Mouse (Mus musculus) megakaryocyte, adult 5-6 weeks (primary cell): ENCODE results near the gene Spast. TPM values are rescaled to one million over a fixed set of nuclear protein-coding genes. Genes with fewer than 3 reads are reported as not detected.
"Not testable (repeated sequence)": the region's sequence is repeated elsewhere in the genome, so short reads cannot be mapped to it uniquely, and the experiment has no call there.

Experiments
- ATAC-seq: 2 replicates; pipeline ENCODE4 v1.8.0; 2016; ENCODE audit warnings: mild to moderate bottlenecking, inconsistent platforms; ENCODE audit not compliant: poor library complexity, severe bottlenecking
- total RNA-seq, 2 experiments: library from RNA; stranded (forward) in 1 of 2; stranded (reverse) in 1 of 2; fragments of 153-499, 151-499 nt in 1 of 2; fragments of 221-1000, 200-1000 nt in 1 of 2; gene quantifications; 2 replicates each; pipeline versions ENCODE4 v1.2.3 to v1.2.4; 2015 to 2017

Gene Spast
- 24.2 and 26.0 TPM in 2 replicates for total RNA-seq (2015)
- total RNA-seq (2017): 38.2 and 39.7 TPM in 2 replicates

DNA sequence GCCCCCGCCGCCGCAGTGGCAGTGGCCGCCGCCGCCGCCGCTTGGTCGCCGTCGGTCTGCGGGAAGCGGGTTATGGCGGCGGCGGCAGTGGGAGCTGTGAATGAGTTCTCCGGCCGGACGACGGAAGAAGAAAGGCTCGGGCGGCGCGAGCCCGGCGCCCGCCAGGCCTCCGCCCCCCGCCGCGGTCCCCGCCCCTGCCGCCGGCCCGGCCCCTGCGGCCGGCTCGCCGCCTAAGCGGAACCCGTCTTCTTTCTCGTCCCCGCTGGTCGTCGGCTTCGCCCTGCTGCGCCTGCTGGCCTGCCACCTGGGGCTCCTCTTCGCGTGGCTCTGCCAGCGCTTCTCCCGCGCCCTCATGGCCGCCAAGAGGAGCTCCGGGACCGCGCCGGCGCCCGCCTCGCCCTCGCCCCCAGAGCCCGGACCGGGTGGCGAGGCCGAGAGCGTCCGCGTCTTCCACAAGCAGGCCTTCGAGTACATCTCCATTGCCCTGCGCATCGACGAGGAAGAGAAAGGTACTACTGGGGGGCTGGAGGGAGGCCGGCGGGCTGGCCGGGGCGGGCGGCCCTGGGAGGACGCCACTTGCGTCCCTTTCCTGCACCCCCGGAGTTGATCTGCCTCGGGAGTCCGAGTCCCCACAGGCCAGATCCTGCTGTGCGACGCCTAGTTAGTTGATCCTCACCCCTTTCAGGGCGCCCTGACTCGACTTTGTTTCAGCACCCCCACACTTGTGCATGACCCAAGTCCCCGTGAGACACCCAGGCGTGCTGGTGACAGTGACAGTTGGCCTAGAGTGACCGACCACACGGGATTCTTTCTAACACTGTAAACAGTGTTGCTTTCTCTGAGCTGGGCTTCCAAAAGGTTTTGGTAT is at the start of gene Spast:
Spast (plus strand) TSS at position 51 of the 868 bp plus-strand sequence.
- peak; percentile 83 for ATAC-seq

DNA sequence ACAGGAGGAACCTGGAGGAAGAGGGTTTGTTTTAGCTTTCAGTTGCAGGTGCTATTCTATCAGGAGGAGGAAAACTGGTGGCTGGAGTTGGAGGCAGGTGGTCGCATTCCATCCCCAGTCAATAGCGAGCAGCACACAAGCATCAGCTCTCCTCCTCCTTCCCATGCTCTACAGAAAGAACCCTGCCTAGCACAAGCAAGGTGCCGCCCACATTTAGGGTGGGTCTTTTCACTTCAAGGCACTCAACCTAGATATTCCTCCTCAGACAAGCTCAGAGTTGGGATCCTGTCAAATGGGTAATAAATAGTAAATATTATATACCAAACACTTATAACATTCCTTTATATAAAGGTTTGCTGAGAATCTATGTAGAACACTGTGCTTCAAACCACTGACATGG is 48.6 kb upstream of the Spast start:
- no peak for ATAC-seq

DNA sequence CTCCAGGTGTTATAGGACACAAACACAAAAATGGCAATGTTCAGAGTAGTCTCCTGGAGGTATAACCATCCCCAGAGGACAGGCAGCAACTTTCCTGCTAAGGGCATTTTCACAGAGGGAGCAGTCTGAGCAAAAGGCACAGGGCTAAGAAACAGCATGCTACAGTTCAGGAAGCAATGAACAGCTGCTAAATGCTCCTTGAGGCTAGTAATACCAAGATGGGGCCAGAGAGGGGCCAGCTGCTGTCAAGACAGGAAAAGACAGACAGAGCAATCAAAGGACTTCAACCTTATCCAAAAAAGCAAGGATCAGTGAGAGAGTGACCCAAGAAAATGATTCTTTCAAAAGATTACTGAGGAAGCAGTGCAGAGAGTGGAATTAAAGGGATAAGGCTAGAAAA is 47.9 kb upstream of the Spast start:
- no peak for ATAC-seq

DNA sequence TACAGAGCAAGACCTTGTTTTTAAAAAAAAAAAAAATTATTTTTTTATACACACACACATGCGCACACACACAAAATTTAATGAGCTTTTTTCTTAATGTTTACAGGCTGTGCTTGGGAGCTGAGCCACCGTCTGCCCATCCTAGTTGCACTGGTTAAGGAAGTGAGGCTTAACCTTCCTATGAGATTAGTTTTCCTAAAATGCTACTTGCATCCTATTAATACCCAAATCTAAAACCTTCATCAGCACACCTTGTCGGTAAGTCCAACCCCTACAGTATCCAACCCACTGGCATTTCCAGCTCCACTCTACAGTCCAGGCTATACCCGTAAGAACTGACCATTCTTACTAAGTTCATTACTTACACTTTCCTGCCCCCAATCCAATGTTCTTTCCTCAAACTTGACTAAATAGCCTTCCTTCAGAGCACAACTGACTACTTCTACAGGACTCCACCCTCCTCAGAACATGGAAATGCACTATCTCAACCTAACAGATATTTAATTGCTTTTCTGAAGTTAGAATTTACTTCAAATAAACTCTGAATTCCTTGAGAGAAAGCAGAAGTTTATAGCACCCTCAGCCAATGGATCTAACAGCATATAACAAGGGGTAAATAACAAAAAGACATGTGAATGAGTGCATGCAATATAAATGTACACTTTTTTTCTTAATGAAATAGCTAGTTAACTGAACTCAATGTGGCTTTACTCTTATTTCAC is 47.0 kb upstream of the Spast start:
- no peak for ATAC-seq

DNA sequence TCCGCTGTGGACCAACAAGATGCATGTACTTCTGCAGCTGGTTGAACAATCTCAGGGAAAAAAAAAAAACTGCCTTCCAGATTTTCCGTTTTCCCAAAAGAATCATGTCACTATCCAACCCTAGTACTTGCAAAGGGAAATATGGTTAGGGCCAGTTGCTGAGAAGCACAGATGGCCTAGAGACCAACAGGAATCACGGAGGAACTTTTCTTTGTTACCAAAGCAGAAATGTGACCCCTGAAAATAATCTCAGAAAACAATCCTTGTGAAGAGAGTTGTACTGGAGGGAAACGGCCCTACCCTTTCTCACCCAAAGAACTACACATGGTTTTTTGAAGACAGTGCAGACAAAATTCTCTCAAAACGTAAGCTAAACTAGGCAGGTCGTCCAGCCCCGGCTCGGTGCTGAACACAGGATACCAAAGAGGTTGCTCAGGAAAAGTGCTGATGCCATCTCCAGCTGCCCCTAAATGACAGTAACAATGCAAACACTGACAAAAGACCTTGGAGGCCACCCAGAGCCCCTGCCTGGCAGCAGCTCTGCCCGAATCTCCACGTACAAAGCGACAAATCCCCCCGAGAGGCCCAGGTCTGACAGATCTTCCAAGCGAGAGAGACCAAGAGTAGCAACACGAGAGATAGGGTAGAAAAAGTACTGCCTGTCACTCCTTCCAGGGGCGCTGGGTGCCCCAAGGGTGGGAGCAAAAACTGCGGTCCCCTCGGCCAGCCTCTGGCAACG is 44.9 kb upstream of the Spast start:
- ATAC-seq: no peak

DNA sequence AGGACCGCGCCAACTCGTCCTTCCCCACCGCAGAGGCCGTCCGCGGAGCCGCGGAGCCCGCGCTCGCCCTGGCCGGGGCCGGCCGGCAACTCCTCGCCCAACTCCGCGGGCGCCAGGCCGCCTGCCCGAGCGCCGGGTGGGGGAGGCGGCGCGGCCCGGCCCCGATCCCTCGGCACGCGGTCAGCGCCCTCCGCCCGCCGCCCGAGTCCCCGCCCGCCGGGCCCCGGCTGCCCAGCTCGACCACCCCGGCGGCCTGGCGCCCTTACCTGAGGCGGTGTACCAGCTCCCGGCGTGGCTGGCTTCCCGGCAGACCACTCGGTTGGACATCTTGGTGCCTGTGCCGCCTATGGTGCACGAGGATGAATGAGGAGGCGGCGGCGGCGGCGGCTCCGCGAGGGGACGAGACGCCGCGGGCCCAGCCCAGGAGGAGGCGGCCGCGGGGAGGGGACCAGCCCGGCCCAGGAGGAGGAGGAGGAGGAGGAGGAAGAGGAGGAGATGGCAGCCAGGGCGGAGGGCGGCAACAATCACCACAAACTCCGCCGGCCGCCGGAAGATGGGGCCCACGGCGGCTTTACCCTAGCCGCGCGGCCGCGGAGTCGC is 44.3 kb upstream of the Spast start:
- ATAC-seq: peak; percentile 77

DNA sequence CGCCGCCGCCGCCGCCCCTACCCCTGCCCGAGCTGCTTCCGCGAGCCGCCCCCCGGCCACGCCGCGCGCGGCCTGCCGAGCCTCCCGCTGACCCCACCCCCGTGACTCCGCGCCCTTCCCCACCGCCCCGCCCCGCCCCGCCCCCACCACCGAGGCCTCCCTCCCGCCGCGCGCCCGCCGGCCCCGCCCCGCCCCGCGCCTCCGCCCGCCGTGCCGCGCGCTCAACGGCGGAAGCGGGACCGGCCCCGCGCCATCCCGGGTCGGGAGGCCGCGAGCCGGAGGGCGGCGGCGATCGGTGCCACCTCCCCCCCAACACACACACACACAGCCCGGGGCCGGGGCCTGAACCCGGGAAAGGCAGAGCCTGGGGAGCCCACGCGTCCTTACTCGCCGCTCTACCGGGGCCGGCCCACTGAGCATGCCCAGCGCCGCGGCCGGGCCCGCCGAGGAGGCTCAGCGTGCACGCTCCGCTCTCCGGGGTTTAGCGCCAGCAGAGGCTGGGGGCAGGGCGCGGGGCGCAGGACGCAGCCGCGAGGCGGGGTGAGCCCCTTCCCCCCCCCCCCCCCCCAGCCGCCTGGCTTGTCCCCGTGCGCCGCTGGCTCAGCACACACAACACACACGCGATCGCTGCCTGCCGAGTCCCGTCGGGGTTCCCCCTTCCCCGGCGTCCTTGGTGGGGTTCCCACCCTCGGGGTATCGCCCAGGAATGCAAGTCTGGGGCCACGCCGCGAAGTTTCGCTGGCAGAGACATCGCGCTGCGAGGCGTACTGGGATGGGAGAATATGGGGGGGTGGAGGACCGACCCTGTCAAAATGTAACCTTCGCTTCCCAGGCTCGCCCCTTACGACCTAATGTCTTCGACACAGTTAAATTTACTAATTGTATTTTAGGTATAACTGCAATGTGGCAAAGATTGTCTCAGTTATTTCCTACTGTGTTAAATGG is 43.5 kb upstream of the Spast start, which contains the start of gene Memo1:
Memo1 (minus strand) TSS at position 496 of the 945 bp plus-strand sequence.
- ATAC-seq: peak; percentile 61

DNA sequence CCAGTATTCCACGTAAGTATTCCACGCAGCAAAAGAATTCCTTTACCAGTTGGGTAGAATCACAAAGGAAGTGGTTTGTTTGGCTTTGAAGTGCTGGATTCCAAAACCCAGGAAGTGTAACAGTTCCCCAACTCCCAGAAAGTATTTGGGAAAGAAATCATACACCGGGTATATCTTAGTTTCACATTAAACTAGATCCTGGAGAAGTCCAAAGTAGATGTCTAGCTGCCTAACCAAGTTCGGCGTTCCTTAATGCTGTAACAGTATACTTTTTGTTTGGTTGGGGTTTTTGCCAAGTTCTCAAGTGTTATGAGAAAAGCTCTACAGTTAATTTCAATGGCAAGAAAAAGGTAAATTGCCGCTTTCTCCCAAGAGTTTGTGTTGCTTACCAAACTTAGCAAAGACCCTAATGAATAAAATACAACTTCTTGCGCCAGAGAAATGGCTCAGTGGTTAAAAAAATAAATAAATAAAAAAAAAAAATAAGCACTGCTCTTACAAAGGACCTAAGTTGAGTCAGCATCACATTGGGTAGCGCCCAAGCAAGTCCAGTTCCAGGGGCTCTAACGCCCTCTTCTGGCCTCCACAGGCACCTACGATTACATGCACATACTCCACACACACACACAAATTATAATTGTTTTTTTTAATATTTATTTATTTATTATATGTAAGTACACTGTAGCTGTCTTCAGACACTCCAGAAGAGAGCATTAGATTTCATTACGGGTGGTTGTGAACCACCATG is 42.5 kb upstream of the Spast start:
- ATAC-seq: no peak

DNA sequence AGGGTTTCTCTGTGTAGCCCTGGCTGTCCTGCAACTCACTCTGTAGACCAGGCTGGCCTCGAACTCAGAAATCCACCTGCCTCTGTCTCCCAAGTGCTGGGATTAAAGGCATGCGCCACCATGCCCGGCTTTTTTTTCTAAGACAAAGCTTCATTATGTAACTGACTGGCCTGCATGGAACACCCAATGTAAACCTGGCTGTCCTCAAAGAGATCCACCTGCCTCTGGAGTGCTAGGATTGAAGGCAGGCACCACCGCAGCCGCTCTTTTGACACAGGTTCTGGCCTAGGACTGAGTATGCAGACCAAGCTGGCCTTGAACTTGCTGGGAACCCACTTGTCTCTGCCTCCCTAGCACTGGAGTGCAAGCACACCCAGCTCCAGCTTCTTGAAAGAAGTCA is 41.8 kb upstream of the Spast start:
- ATAC-seq: not testable (repeated sequence)

DNA sequence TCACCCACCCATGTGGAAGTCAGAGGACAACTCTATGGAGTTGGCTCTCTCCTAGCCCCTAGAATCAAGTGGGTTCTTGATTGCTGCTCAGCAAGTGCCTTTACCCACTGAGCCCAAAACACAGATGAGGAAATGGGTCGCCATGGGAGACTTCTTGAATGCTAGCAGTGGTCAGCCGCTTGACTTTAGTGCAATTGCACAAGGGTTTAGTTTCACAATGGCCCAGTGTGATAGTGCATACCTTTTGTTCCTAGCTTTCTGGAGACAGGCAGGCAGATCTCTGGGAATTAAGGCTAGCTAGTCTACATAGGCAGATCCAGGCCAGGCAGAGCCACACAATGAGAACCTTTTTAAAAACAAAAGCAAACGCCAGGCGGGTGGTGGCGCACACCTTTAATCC is 38.7 kb upstream of the Spast start:
- peak; percentile 56 for ATAC-seq

DNA sequence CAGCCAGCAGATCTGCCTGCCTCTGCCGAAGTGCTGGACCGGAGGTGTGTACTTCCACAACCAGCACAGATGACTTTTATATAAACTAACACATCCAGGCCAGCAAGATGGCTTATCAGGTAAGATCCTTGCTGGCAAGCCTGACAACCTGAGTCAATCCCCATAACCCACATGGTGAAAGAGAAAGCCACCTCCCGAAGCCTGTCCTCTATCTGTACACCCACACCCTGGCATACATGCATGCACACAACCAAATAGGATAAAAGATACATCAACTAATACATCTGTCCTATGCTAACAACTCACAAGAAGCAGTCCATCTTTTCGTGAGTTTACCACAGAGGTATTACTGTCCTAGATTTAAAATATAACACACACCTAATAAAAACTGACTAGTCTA is 34.7 kb upstream of the Spast start:
- ATAC-seq: peak; percentile 56; the same call in 1 of the 2 replicates

DNA sequence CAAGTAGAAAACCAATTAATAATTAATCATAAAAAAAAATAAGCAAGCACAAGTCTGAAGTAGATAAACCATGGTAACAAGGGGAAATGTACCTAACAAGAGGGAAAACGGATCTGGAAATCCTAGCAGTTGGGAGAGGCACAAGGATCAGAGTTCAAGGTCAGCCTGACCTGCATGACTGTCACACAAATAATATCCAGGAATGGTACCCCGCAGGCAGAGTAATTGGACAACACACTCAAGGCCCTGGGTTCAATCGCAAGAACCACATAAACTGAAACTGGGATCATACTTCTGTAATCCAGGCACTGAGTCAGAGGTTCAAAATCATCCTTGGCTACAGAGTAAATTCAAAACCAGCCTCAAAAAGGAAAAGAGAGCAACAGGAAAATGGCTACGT is 33.2 kb upstream of the Spast start:
- ATAC-seq: no peak

DNA sequence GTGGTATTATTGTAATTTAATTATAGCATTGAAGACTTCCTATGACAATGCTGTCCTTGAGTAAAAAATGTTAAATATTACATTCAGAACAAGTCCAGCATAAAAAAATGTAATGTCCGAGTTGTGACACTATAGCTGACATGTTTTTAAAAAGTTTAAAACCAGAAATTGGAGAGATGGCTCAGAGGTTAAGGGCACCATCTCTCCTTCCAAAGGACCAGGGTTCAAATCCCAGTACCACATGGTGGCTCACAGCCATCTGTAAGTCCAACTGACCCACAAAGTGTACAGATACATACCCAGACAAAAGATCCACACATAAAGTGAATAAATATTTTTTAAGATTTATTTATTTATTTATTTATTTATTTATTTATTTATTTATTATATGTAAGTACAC is 32.8 kb upstream of the Spast start:
- ATAC-seq: no peak

DNA sequence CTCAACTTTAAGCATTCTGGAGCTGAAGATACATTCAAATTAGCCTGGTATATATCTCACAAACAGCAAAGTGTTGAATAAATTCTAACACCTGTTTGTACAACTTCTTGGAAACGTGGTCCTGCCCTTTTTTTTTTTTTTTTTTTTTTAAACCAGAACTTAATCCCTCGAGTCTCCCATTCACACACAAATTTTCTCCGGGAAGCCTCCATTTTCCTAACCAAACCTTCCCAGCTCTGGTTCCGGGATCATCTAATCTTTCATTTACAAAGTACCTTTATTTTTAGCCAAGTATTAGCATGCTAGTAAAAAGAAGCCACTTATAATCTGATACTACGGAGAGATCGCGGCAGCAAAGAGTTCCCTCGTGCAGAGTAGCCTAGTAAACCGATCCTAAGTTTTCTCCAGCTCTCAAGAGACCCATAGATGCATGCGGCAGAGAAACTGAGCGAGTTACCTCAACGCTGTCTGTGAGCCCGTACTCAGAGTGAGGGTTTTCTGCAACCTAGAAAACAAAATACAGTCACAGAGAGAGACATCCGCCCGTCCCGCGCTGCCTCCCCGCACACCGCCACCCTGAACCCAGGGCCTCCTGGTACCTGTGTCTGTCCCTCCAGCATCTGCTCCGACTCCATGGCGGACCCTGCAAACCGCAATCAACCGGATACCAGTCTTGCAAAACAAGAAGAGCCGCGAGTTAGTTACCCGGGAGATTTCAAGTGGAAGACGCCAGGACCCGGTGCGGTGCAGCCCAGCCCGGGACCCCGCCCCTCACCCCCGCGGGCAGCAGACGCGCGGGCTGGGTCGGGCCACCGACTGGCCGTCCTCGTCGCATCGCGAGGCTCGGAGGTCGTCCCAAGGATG is 23.1 kb upstream of the Spast start:
- ATAC-seq: peak; percentile 36

DNA sequence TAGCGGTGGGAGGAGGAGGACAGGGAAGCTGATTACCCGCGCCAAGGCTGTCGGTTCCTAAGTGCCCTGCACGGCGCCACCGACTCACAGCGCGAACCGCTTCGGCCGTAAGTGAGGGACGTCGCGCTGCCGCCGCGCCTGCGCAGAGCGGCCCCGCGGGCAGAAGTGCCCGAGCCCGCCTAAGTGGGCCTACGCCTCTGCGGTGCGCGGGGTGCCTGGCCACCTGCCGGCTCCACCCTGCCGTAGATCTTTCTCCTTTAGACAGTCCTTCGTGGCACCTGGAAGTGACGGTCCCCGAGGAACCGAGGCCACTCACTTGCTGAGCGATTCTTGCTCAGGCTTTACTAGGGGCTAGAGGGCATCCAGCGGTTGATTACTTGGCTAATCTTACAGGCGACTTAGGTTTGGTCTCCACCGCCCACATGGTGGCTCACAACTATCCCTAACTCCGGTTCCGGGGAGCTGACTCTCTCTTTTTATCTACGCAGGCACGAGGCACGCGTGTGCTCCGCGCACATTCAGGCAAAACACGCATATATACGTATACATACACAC is 22.4 kb upstream of the Spast start:
- ATAC-seq: peak; percentile 95

DNA sequence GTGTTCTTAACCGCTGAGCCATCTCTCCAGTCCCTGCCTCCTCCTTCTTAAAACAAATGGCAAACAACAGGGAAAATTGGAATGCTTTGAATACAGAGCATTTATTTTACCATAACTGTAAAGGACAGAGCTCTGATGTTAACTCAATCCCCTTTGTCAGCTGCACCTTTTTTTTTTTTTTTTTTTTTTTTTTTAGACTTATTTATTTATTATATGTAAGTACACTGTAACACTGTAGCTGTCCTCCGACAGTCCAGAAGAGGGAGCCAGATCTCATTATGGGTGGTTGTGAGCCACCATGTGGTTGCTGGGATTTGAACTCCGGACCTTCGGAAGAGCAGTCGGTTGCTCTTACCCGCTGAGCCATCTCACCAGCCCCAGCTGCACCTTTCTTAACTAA is 20.1 kb upstream of the Spast start:
- ATAC-seq: no peak

DNA sequence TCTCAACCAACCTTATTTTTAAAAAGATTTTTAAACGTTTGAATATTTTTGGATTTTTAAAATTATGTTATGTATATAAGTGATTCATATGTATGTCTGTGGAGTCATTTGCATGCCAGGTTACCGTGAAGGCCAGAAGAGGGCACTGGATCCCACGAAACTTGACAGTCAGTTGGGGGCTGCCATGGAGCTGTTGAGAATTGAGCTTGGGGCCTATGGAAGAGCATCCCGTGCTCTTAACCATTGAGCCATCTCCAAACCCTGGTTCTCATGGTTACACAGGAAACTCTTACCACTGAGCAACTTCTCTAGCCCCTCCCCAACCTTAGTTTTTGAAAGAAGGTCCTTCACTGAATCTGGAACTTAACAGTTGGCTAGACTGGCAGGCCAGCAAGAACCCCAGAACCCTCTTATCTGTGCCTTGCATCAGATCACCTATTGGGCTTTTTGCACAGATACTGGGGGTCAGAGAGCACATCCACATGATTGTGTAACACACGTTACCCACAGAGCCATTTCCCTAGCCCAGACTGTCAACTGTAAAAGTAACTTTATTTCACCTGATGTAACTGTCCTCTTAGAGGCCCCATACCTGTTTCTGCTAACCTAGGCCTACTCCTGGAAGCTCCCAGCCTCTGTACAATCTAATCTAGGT is 16.3 kb upstream of the Spast start:
- peak; percentile 56 for ATAC-seq
